Mouse (Mus musculus) lung, postnatal 36 days (tissue): ENCODE measurements around the gene R3hdm1.
"Not testable (repeated sequence)": the region's sequence is repeated elsewhere in the genome, so short reads cannot be mapped to it uniquely, and the experiment has no call there.

Experiments used
- DNase-seq: peaks from one replicate; pipeline ENCODE4 v3.0.0; 2022; ENCODE audit warnings: mixed read lengths

R3hdm1 gene

DNA sequence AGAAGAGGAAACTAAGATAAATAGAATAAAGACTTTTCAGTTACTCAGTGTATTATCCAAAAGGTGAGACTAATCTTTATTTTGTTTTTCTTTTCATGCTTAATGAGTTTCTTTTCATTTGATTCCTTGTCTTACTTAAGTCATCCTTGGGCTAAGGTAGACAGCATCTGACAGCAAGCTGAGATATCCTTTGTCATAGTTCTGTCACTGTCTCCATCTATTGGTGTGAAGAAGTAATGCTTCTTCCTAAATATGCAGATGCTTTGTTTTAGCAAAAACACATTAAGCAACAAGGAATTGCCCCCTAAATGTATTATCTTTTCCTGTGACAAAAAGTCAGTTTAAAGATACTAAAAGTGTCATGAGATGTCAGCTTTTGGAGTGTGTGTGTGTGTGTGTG, 37.9 kb downstream of the R3hdm1 start:
- DNase-seq, result no peak

DNA sequence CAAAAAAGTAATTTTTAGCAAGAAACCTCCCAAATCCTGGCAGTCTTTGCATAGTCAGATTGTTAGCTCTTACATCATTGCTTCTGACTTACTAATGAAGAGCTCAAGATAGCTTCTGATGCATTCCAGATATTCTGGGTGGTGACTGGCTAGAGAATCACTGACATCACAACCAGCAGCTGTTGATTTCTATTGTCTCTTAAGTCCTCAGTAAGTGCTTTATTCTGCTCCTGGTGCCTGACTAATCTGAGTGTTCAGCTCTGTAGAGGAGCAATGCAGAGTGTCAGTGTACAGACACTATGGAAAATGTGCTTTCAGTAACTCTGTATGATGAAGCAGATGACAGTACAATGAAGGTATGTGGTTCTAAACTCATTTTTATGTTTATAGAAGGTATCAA, 38.6 kb downstream of the R3hdm1 start:
- no peak for DNase-seq

DNA sequence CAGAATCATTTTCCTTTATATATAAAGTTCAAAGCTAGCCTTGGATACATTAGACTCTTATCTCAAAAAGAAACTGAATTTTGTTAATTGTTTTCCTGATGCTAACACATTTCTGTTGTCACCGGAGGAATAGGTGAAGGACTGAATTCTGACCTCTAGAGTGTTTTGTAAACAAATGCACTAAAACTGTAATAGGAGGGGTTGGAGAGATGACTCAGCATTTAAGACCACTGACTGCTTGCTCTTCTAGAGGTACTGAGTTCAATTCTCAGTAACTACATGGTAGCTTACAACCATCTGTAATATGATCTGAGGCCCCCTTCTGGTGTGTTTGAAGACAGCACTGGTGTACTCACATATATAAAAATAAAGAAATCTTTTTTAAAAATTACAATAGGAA, 63.9 kb downstream of the R3hdm1 start:
- no peak for DNase-seq

DNA sequence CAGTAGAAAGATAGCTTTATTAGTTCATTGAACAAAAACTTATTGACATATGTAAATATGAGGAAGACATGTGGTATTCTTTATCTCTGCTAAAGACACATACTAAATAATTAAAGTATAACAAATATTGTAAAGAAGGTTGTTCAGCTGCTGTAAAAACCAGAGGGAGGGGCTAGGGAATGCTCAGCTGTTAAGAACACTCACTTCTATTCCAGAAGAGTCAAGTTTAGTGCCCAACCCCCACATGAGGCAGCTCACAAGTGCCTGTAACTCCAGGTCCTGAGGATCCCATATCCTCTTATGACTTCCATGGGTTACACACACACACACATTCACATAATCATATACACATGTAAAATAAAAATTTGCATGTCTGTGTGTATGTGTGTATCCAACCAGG, 67.0 kb downstream of the R3hdm1 start:
- no peak for DNase-seq

DNA sequence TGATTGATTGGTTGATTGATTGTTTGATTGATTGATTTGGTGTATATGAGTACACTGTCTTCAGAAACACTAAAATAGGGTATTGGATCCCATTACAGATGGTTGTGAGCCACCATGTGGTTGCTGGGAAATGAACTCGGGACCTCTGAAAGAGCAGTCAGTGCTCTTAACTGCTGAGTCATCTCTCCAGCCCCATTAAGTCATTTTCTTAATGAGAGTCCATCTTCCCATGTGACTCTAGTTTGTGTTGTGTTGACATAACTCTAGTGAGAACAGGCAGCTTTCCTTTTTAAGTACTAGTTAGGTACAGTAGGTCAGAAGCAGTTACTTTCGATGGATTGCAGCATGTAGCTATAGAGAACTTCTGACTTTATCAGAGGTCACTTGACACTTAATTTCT, 88.3 kb downstream of the R3hdm1 start:
- DNase-seq, result no peak

DNA sequence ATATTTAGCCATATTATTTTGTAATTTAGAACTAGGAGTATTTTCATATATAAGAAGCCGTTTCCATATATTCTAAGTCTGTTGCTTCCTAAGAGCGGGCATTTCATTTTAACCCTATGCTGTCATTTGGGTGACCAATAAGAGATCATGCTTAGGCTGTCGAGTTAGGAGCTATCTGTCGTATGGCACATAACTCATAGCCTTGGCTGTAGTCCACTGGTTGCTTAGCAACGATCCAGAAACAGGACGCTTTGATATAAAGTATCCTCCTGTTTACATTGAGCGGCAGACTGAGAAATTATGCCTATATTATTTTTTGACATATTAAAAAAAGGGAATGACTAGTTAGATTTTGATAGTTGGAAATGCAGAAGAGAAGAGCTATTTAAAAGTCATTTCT, 89.3 kb downstream of the R3hdm1 start:
- no peak for DNase-seq

DNA sequence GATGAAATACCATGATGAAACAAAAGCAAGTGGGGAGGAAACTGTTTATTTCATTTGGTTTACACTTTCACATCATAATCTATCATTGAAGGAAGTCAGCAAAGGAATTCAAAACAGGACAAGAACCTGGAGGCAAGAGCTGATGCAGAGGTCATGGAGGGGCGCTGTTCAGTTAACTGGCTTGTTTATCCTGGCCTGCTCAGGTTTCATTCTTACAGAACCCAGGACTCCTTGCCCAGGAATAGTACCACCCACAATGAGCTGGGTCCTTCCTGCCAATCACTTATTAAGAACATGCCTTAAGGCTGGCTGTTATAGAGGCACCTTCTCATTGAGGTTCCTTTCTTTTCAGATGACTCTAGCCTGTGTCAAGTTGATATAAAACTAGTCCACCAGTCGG, 90.9 kb downstream of the R3hdm1 start:
- peak; percentile 13 for DNase-seq

DNA sequence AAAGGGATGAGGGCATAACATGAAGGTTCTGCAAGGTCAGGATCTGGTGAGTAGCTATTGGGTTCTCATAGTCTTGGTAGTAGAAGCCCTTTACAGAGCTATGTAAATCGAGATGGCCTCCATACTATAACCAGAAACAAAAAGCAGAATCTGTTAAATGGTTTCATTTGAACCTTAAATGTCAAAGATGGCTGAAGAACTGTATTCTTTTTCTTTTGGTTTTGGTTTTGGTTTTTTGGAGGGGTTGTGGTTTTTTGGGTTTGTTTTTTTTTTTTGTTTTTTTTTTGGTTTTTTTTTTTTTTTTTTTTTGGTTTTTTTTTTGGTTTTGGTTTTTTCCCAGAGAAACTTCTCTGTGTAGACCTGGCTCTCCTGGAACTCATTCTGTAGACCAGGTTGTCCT, 94.3 kb downstream of the R3hdm1 start:
- DNase-seq, result no peak

DNA sequence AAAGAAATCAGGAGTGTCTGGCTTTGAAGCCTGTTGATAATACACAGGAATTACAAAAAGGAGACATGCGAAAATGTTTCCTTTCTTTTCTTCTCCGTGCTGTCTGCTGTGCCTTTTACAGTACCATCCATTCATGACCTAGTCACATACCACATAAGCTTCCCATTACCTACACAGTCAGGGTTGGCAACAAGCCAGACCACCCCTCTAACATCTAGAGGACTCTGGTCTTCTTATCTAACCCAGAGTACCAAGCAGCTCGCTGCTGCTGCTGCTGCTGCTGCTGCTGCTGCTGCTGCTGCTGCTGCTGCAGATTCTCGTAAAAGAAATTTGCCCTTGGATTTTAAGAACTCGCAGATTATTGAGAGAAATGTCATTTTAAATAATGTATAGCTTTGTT, 110.2 kb downstream of the R3hdm1 start:
- DNase-seq, result no peak

DNA sequence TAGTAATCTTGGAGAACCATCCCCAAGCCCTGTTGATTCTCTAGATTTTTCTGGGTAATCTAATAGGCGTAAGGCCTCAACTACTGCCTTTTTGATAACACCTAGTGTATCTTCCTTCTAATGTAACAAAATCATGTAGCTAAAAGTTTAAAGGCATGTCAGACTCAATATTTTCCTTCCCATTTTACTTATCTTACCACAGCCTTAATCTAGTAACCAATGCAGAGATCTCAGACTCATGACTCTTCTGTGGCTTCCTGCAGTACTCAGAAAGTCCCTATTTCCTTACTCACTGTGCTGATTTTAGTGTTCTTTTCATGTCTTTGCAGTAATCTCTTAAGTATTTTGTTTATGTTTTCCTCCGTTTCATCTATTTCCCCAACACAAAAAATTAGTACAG, 118.8 kb downstream of the R3hdm1 start:
- no peak for DNase-seq

DNA sequence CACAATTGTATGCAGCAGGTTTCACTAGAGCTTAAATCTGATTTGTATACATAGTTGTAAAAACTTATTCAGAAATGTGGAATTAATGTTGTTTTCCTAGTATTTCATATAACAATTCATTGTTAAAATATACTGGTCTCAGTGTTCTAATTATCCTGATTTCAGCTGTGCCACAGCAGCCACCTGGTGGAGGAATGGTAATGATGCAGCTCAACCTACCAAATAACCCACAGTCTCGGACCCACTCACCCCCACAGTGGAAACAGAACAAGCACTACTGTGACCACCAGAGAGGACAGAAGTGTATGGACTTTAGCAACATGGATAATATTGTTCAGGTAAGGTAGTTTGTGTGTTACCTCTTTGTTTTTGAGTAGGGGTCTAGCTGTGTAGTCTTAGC, 120.2 kb downstream of the R3hdm1 start:
- no peak for DNase-seq

DNA sequence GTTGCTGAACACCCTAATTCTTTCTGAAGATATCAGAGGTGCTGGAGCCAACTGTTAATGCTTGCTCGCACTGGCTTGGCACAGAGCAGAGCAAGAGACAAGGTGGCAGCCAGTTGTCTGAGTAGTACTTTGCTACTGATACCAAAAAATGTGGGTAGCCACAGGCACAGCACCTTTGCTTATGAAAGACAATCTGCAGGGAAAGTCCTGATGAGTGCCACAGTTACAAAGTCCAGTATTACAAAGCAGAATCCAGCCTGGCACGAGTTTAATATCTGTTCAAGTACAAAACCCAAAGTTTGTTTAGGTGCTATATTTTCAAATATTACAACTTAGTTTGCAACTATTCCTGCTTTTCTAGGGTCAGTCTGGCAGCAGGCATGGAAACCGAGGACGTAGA, 132.1 kb downstream of the R3hdm1 start:
- no peak for DNase-seq

DNA sequence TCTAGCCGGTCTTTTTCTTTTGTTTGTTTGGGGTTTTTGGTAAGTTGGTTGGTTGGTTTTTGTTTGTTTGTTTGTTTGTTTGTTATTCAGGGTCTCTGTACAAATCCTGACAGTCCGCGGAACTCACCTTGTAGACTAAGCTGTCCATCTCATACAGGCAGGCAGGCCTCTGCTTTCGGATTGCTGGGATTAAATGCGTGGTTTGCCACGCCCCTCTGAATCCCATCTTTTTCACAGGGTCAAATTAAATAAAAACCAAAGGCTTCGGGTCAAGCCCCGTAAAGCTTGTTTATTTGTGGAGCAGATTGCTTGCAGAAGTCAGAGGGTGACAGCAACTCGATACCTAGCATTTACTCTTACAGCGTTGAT, 140.5 kb downstream of the R3hdm1 start, which contains the start of gene Ubxn4:
Ubxn4 (plus strand) TSS at position 338 of the 369 bp plus-strand sequence.
- no peak for DNase-seq

DNA sequence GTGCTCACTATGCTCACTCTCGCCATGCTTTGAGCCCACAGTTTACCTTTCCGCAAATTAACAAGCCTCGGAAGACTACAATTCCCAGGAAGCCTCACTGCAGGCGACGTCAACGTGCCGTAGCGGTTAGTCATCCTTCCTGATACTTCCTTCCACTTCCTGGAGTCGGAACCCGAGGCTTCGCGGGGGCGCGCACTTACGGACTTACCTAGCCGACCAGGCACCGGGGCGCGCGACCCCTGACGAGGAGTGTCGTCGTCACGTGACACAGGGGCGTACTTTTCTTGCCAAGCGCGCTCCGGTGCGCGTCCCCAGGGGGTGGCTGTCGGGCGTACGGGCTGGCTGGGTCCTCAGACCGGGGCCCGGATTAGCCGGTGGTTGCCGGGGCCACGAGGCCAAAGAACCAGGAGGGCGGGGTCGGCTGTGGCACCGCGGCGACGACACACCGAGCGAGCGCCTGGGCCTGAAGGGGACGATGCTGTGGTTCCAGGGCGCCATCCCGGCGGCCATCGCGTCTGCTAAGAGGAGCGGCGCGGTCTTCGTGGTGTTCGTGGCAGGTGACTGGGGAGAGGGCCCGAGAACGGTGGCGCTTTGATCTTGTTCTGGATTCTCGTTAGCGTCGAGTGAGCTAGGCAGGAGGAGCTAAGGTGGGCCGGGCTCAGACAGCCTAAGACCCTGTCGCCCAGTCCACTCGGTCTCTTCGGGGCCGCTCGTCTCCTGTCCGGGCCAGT, 141.1 kb downstream of the R3hdm1 start:
- DNase-seq, result peak; percentile 99

DNA sequence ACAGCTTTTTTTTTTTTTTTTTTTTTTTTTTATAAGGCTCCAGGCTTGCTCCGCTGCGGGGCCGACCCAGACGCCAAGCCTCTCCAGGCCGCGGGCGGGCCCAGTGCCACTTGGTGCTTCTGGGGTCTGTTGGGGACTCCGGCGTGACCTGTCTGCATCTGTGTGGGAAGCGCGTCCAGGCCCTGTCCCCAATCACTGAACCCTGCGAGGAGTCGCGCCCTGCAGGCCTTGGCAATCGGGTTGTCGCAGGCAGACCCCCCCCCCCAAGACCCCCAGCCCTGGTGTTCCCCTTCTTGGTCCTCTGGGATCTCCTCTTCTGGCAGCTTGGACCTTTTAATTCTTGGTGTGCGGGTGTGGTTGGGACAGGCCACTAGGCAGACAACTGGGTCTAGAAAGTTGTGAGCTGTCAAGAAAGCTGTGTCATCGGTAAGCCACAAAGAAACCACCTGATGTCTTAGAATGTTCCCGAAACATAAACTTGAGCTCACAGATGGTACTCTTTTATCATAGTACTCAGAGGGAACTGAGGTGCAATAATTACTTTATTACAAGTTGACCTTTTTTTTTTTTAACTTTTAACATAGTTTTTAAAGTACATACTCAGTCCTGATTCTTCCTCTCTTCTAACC, 141.7 kb downstream of the R3hdm1 start:
- peak; percentile 18 for DNase-seq

DNA sequence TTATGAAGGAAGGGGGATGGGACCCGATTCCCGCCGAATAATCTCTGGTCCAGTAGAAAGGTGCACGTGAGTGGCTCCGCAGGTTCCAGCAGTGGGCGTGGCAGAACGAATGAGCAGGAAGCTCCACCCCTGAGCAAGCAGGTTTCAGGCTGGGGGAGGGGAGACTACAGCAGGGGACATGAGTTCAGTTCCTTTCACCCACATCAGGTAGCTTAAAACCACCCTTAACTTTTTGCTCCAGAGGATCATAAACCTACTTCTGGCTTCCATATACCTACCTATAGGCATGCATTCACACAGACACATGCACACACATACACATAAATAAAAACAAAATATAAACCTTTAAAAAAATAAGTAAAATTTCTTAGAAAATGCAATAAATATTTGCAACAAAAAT, 164.0 kb downstream of the R3hdm1 start:
- DNase-seq, result not testable (repeated sequence)

DNA sequence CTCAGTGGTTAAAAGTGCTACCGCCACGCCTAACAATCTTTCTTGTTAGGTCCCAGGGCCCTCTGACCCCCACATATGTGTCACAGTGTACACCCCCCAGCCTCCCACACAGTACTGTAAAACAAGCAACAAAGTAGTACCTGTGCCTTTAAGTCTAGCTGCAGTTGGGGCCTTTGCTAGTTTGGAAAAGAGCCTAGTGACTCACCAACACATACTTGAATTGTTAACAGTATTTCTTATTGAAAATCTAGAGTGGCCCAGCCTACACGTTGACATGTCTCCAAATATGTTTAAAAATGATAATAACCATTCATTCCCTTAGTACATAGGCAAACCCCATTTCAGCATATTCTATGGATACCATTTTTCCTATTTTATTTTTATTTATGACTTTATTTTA, 167.6 kb downstream of the R3hdm1 start:
- no peak for DNase-seq

DNA sequence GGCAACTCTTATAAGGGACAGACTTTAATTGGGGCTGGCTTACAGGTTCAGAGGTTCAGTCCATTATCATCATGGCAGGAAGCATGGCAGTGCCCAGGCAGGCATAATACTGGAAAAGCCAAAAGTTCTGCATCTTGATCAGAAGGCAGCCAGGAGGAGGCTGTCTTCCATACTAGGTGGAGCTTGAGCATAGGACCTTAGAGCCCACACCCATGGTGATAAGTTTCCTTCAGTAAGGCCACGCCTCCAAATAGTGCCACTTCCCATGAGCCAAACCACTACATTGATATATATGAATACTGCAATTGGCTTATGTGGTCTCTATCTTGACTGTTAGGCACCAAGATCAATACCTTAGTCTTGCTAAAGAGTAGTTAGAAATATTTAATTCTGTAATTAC, 172.8 kb downstream of the R3hdm1 start:
- no peak for DNase-seq

DNA sequence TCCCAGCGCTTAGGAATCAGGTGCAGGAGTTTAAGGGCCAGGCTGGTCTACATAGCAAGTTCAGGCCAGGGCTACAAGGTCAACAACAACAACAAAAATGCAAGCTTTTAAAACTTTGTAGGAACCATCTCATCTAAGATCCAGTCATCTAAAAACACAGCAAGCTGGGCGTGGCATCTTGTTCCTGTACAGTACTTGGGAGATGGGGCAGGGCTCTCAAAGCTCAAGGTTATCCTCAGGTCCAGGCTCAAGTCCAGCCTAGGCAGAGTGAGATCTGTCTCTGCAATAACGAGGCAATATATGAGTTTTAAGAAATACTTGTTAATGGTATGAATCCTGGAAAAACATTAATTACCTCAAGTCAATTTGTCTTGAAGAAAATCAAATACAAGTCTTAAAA, 175.5 kb downstream of the R3hdm1 start:
- DNase-seq, result no peak

DNA sequence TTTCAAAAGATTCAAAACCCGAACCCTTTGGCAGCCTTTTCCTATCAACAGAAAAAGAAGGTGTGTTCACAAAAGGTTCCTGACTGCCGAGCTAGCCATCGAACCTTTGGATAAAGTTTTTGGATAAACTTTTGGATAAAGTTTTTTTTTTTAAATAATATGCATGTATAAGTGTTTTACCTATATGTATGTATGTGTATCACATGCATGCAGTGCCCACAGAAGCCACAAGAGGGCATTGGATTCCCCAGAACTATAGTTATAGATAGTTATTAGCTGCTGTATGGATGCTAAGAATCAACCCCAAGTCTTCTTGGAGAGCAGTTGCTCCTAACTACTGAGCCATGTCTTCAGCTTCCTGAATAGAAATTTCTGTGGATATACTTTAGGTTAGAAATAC, 178.7 kb downstream of the R3hdm1 start:
- peak; percentile 7 for DNase-seq

DNA sequence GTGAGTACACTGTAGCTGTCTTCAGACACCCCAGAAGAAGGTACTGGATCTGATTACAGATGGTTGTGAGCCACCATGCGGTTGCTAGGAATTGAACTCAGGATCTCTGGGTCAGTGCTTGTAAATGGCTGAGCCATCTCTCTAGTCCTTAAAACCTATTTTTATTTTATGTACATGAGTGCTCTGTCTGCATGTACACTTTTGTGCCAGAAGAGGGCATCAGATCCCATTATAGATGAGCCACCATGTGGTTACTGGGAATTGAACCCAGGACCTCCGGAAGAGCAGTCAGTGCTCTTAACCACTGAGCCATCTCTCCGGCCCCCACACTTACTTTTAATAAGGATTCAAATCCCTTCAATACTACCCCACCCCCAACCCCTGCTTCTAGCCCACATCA, 179.8 kb downstream of the R3hdm1 start:
- DNase-seq, result no peak

DNA sequence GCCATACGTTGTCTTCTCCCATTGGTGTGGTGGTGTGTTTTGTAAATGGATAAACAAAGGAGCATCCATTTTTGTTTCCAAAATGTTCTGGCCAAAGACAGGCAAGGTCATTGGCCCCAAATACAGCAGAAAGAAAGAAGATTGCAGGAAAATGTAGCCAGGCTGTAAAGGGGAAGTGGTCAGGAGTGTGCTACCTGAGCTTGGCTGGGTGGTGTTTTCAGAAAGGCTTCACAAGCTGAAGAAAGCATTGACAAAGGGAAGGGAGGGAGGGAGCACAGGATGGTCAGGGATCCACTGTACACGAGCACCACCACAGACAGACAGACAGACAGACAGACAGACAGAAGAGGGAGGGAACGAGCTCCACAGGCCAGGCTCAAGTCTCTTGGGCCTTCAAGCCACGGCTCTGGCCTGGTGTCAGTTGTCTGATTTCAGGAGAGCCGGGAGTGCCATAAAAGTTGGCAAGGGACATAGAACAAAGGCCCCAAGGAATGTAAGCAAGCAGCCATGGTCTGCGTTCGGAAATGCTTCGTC, 181.1 kb downstream of the R3hdm1 start:
- no peak for DNase-seq

DNA sequence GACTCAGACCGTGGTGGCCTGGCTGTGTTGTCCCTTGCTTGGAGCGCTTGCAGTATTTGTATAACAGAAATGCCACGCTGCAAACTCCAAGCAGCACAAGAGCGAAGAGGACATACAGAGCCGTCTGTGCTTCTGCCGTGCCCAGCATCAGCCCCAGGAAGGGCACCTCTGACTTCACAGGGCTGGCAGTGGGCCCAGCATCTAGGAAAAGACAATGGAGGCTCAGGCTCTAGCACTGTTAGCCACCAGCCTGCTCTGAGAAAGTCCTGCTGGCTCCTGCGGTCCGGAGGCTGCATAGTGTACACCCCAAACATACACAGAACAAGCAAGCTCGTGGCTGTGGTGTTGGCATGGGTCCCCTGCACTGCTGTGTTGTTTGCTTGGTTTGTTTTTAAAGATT, 182.0 kb downstream of the R3hdm1 start:
- no peak for DNase-seq
